Mouse (Mus musculus) left cerebral cortex, postnatal 25 days (tissue): ENCODE data around the gene Chpt1. TPM values are rescaled to one million over a fixed set of nuclear protein-coding genes. Genes with fewer than 3 reads are reported as not detected.
"Not testable (repeated sequence)": the region's sequence is repeated elsewhere in the genome, so short reads cannot be mapped to it uniquely, and the experiment has no call there.

ENCODE experiments used
- DNase-seq, 2 experiments: peaks; one replicate each; pipeline ENCODE4 v3.0.0; 2022; ENCODE audit warnings: low spot score in 2 of 2, mixed read lengths in 1 of 2
- intact Hi-C: fragments of 180-260 bp; cut with DNase I; formaldehyde crosslinking; loops from one replicate; pipeline ENCODE4 v1.15.1; 2025
- total RNA-seq, 2 experiments: library from RNA; stranded (reverse); gene quantifications; 2 replicates each; pipeline ENCODE4 v1.2.3; 2021

Gene Chpt1
- total RNA-seq, 2 experiments from 2014 or later: 36.3 to 43.3 TPM

- intact Hi-C loops: loop anchor here (5.0 kb wide), 2 partner anchors 123 to 232 kb away; partner anchors contain the start of genes Arl1, Dram1 and Gnptab
- no peak for DNase-seq
Measured at GRCm38 (mm10) chr10:88499993-88500392, 3.9 kb downstream of the Chpt1 start.

- peak in 1 of 2 experiments; percentile 28 for DNase-seq
- intact Hi-C loops: no loop called here
Measured at GRCm38 (mm10) chr10:88496864-88497564, 6.9 kb downstream of the Chpt1 start.

- no peak for DNase-seq
- intact Hi-C loops: no loop called here
Measured at GRCm38 (mm10) chr10:88494959-88495587, 8.8 kb downstream of the Chpt1 start.

- intact Hi-C loops: no loop called here
- no peak for DNase-seq
Measured at GRCm38 (mm10) chr10:88492658-88493057, 11.2 kb downstream of the Chpt1 start.

- no peak for DNase-seq
- intact Hi-C loops: no loop called here
Measured at GRCm38 (mm10) chr10:88491632-88492031, 12.2 kb downstream of the Chpt1 start.

- intact Hi-C loops: no loop called here
- no peak for DNase-seq
Measured at GRCm38 (mm10) chr10:88488629-88489028, 15.2 kb downstream of the Chpt1 start.

- intact Hi-C loops: not testable (repeated sequence)
Measured at GRCm38 (mm10) chr10:88482866-88483265, 21.0 kb downstream of the Chpt1 start.

GRCm38 (mm10) chr10:88460122-88460820, 43.6 kb downstream of the Chpt1 start:
- intact Hi-C loops: no loop called here
- no peak for DNase-seq

More at GRCm38 (mm10) chr10:88482866-88483265, 21.0 kb downstream of the Chpt1 start:
- not testable (repeated sequence) for DNase-seq

GRCm38 (mm10) chr10:88459502-88459992, 44.3 kb downstream of the Chpt1 start, which contains the start of gene Sycp3:
Gene Sycp3 (plus strand): TSS chr10:88459569.
- intact Hi-C loops: no loop called here
- no peak for DNase-seq

GRCm38 (mm10) chr10:88457816-88458215, 46.1 kb downstream of the Chpt1 start:
- intact Hi-C loops: no loop called here
- no peak for DNase-seq

- intact Hi-C loops: no loop called here
Measured at GRCm38 (mm10) chr10:88451990-88452389, 51.9 kb downstream of the Chpt1 start.

GRCm38 (mm10) chr10:88451221-88451620, 52.7 kb downstream of the Chpt1 start:
- intact Hi-C loops: no loop called here
- peak; percentile 27 to 73 for DNase-seq

More at GRCm38 (mm10) chr10:88451990-88452389, 51.9 kb downstream of the Chpt1 start:
- DNase-seq: no peak

- intact Hi-C loops: no loop called here
- no peak for DNase-seq
Measured at GRCm38 (mm10) chr10:88441224-88441623, 62.6 kb downstream of the Chpt1 start.

GRCm38 (mm10) chr10:88427998-88428397, 75.9 kb downstream of the Chpt1 start:
- intact Hi-C loops: no loop called here
- DNase-seq: no peak

- intact Hi-C loops: loop anchor here (1.0 kb wide), 1 partner anchor 48 kb away; the partner anchor contains the start of genes Dram1 and Gnptab
- no peak for DNase-seq
Measured at GRCm38 (mm10) chr10:88426896-88427295, 77.0 kb downstream of the Chpt1 start.

- peak; percentile 61 to 70 for DNase-seq
- intact Hi-C loops: loop anchor here (1.0 kb wide), 1 partner anchor 47 kb away; the partner anchor contains the start of genes Dram1 and Gnptab
Measured at GRCm38 (mm10) chr10:88426158-88426816, 77.6 kb downstream of the Chpt1 start.

- intact Hi-C loops: no loop called here
- no peak for DNase-seq
Measured at GRCm38 (mm10) chr10:88420655-88421435, 83.0 kb downstream of the Chpt1 start.

GRCm38 (mm10) chr10:88420141-88420541, 83.7 kb downstream of the Chpt1 start:
- intact Hi-C loops: no loop called here
- DNase-seq: no peak

- no peak for DNase-seq
- intact Hi-C loops: no loop called here
Measured at GRCm38 (mm10) chr10:88417686-88418085, 86.2 kb downstream of the Chpt1 start.
